Mouse (Mus musculus) stomach, embryonic 14.5 days (tissue): ENCODE results near the gene Gm17018. TPM values are rescaled to one million over a fixed set of nuclear protein-coding genes. Genes with fewer than 3 reads are reported as not detected.

Experiments
- ATAC-seq: fragments of 200-750 bp; cut with Nextera tagmentation; 2 replicates; pipeline ENCODE4 v1.8.0; 2017; ENCODE audit warnings: low read depth, moderate TSS enrichment; ENCODE audit not compliant: insufficient number of reproducible peaks, insufficient read depth, low FRiP score
- H3K27ac ChIP-seq: fragments of 300-500 bp; sonication (generic); 2 replicates; pipeline ENCODE4 v1.5.1; 2014; ENCODE audit warnings: mild to moderate bottlenecking, low read length, moderate library complexity, mixed read lengths
- H3K27me3 ChIP-seq: fragments of 300-500 bp; sonication (generic); 2 replicates; pipeline ENCODE4 v1.6.1; 2014; ENCODE audit warnings: low read length, control low read depth, mixed read lengths; ENCODE audit not compliant: control insufficient read depth, insufficient read depth
- H3K36me3 ChIP-seq: fragments of 300-500 bp; sonication (generic); 2 replicates; pipeline ENCODE4 v1.6.1; 2014; ENCODE audit warnings: mild to moderate bottlenecking, control low read depth, low read length, moderate library complexity, mixed read lengths; ENCODE audit not compliant: control insufficient read depth, insufficient read depth
- H3K4me1 ChIP-seq: fragments of 300-500 bp; sonication (generic); 2 replicates; pipeline ENCODE4 v1.6.1; 2014; ENCODE audit warnings: low read length, control low read depth, mixed read lengths; ENCODE audit not compliant: control insufficient read depth, insufficient read depth
- H3K4me2 ChIP-seq: fragments of 300-500 bp; sonication (generic); replicated peaks from 2 replicates; pipeline ENCODE4 v1.6.1; 2014; ENCODE audit warnings: low read depth, low read length, control low read depth
- H3K4me3 ChIP-seq: fragments of 300-500 bp; sonication (generic); 2 replicates; pipeline ENCODE4 v1.5.1; 2014; ENCODE audit warnings: low read depth, low read length, control low read depth
- H3K9ac ChIP-seq: fragments of 300-500 bp; sonication (generic); replicated peaks from 2 replicates; pipeline ENCODE4 v1.6.1; 2014; ENCODE audit warnings: low read depth, mild to moderate bottlenecking, control low read depth, low read length, moderate library complexity, mixed read lengths
- H3K9me3 ChIP-seq: fragments of 300-500 bp; sonication (generic); 2 replicates; pipeline ENCODE4 v1.6.1; 2016; ENCODE audit warnings: low read depth, low read length, control low read depth; ENCODE audit not compliant: control insufficient read depth
- WGBS: fragments of 180-500 bp; shearing (Covaris S2); extraction: QIAGEN DNeasy Blood & Tissue Kit; methylation state at CpG from one replicate; pipeline ENCODE4 v1.1.7; 2014; 5-methylcytosine and 5-hydroxymethylcytosine counted together
- polyA plus RNA-seq: library from polyadenylated mRNA; unstranded; fragments of >200 nt; fragmentation: Nextera tagmentation; extraction: Ambion mirVana; gene quantifications from 2 replicates; pipeline ENCODE4 v1.2.1, GENCODE M21; 2014

Gene Gm17018
- polyA plus RNA-seq, 1 experiment from 2014 or later: 45.4 TPM

DNA sequence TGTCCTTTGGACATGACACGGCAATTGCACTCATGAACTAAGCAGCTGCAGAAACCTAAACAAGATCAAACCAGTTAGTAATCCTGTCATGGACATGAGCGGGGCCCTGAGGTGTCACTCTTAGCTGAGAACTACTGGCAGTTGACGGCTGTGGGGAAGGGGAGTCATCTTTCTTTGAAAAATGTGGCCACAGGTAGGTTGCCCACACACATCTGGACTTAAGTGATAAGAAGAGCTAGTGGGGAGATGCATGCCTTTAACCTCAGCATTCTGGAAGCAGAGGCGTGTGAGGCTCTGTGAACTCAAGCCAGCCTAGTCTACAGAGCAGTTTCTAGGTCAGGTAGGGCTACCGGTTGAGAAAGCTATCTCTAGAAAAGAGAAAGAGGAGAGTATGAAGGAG, 42.2 kb downstream of the Gm17018 start:
- no peak overlapping the region for H3K27ac ChIP-seq
- no peak for ATAC-seq
- no peaks in the 10 kb centered on the region for H3K4me1 ChIP-seq
- WGBS: 65% methylated on average over 5 of the region's 5 CpGs
- H3K4me3 ChIP-seq: no peak overlapping the region
- no peak overlapping the region for H3K9ac ChIP-seq
- H3K4me2 ChIP-seq: no peak overlapping the region
- H3K9me3 ChIP-seq: no peaks in the 10 kb centered on the region
- no peaks in the 10 kb centered on the region for H3K36me3 ChIP-seq
- no peaks in the 10 kb centered on the region for H3K27me3 ChIP-seq

DNA sequence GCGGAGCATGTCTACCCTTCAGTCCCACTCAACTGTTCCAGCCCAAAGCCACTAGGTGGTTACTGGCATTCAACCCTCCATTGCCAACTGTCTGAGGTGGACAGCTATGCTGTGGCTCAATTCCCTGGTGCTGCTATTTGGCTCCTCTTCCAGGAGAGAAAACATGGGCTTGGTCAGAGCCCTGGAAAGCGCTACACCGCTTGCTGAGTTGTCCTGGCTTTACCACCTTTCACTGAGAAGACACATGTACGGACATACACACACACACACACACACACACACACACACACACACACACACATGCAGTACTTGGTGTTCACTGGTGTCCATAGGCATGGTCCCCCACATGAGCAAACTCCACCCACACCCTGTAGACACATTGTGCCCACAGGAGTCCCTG, 46.3 kb downstream of the Gm17018 start:
- 88% methylated on average over 4 of the region's 4 CpGs for WGBS
- H3K9ac ChIP-seq: no peak overlapping the region
- no peak for ATAC-seq

DNA sequence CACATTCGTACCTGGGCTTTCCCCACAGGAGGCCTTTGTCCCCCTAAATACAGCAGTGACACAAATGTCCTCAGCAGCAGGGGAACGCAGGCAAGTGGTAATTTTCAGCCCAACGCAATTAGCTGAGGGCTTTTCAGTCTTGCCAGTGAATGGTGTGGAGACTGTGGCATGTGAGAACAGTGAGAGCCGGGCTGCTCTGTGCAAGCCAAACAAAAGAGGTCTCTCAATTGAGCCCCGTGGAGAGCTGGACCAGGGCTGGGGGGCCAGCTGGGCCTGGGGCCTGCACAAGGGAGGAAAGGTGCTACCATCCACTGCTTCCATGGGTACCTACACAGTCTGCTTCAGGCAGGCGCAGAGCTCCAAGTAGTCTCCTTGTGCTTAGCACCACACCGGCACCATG, 47.1 kb downstream of the Gm17018 start:
- H3K4me2 ChIP-seq: no peak overlapping the region
- no peak overlapping the region for H3K27ac ChIP-seq
- ATAC-seq: no peak
- 51% methylated on average over 7 of the region's 7 CpGs for WGBS
- no peaks in the 10 kb centered on the region for H3K36me3 ChIP-seq
- H3K9me3 ChIP-seq: no peaks in the 10 kb centered on the region
- H3K4me1 ChIP-seq: no peaks in the 10 kb centered on the region
- no peaks in the 10 kb centered on the region for H3K27me3 ChIP-seq
- H3K4me3 ChIP-seq: no peak overlapping the region
- H3K9ac ChIP-seq: no peak overlapping the region

More for the DNA sequence above, 46.3 kb downstream of the Gm17018 start:
- no peak overlapping the region for H3K4me3 ChIP-seq
- H3K9me3 ChIP-seq: no peaks in the 10 kb centered on the region
- H3K27me3 ChIP-seq: no peaks in the 10 kb centered on the region
- no peak overlapping the region for H3K27ac ChIP-seq
- H3K36me3 ChIP-seq: no peaks in the 10 kb centered on the region
- no peak overlapping the region for H3K4me2 ChIP-seq
- H3K4me1 ChIP-seq: no peaks in the 10 kb centered on the region

DNA sequence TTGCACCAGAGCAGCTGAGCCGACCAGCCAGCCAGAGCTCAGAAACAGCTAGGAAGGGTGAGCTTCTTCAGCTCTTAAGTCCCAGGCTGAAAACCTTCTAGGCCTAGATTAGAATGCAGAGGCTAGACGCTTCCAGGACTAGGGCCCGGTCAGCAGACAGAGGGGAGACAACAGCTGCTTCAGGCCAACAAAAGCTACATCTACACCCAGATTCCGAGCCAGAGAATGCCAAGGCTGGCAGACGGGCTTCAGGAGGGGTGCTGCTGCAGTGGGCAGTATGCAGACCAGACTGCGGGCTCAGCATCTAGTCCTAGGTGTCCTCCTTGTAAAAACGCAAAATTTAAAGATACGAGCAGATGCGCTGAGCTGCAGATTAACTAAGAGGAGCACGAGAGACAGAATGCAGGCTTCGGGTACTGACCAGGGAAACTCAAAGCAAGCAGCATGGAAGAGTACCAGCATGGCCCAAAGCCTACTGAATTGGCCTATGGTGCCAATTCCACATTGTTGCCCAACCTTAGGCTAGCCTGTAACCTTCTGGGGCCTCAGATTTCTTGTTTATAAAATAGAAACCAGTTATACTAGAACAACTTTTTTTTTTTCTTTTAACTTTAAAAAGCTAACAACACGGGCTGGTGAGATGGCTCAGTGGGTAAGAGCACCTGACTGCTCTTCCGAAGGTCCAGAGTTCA, 48.4 kb downstream of the Gm17018 start:
- Histone ChIP-seq H3K9me3 (no peaks in the 10 kb centered on the region), H3K27ac (no peak overlapping the region), H3K27me3 (no peaks in the 10 kb centered on the region), H3K4me3 (no peak overlapping the region), H3K4me2 (no peak overlapping the region), H3K36me3 (no peaks in the 10 kb centered on the region), H3K9ac (no peak overlapping the region), H3K4me1 (no peaks in the 10 kb centered on the region)
- ATAC-seq: no peak
- 89% methylated on average over 13 of the region's 13 CpGs for WGBS

DNA sequence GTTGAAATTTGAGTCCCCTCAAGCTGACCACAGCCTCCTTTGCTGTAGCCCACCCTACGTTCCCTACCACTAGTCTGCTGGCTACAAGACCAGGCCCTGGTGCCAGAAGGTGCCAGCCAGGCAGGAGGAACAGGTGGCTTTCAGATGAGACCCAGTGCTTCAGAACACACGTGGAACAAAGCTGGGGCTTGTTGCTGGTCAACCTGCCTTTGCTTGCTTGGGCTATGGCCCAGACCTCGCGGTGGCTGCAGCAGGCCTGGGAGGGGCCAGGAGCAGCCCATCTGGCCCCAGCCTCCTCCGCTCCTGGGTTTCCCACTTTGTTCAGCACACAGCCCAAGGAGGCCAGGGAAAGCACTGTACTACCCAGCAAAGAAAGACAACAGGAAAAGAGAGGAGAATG, 50.4 kb downstream of the Gm17018 start:
- H3K4me2 ChIP-seq: no peak overlapping the region
- no peak overlapping the region for H3K4me3 ChIP-seq
- H3K27ac ChIP-seq: no peak overlapping the region
- H3K27me3 ChIP-seq: no peaks in the 10 kb centered on the region
- no peak overlapping the region for H3K9ac ChIP-seq
- no peaks in the 10 kb centered on the region for H3K9me3 ChIP-seq
- no peak for ATAC-seq
- WGBS: 75% methylated on average over 5 of the region's 5 CpGs
- H3K4me1 ChIP-seq: peaks cover 8% of the 10 kb centered on the region; the same call in 1 of the 2 replicates
- no peaks in the 10 kb centered on the region for H3K36me3 ChIP-seq

DNA sequence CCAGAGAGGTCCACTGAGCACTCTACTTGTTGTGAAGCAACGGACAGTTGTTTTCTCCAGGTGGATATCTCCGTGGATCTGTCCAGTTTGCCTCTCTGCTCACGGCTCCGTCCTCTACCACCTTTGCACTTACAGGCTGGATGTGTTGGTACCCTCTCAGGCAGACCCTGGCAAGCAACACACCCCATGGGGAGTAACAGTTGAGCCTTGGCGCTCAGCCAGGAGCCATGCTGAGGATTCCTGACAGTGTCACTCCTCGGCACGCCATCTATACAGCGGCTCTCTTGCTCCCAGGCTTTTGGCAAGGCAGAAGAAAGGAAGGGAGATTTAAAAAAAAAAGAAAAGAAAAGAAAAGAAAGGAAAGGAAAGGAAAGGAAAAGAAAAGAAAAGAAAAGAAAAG, 54.0 kb downstream of the Gm17018 start:
- no peak overlapping the region for H3K4me3 ChIP-seq
- no peak for ATAC-seq
- no peaks in the 10 kb centered on the region for H3K36me3 ChIP-seq
- WGBS: 81% methylated on average over 8 of the region's 8 CpGs
- peaks cover 13% of the 10 kb centered on the region; the same call in 1 of the 2 replicates for H3K4me1 ChIP-seq
- no peaks in the 10 kb centered on the region for H3K27me3 ChIP-seq
- no peaks in the 10 kb centered on the region for H3K9me3 ChIP-seq
- H3K9ac ChIP-seq: no peak overlapping the region
- no peak overlapping the region for H3K4me2 ChIP-seq
- no peak overlapping the region for H3K27ac ChIP-seq

DNA sequence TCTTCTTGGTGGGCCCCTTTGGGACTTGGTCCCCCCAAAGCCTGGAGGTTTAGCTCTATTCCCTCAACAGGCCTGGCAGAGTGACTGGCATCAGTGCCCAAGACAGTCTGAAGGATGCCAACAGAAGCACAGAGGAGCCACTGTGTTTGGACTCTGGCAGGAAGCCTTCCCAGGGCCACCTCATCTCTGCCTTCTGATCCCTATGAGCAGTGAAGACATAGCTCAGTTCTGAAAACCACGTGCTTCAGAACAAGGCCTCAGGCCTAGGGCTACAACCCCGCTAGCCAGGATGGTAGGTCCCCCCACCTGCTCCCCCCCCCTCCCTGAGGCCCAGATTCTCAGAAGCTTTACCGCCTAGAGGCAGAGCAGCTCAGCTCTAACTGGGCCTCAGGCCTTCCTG, 54.5 kb downstream of the Gm17018 start:
- 95% methylated on average over 3 of the region's 3 CpGs for WGBS
- Histone ChIP-seq H3K4me3 (no peak overlapping the region), H3K9me3 (no peaks in the 10 kb centered on the region), H3K4me2 (no peak overlapping the region), H3K4me1 (peaks cover 13% of the 10 kb centered on the region; the same call in 1 of the 2 replicates), H3K27me3 (no peaks in the 10 kb centered on the region), H3K36me3 (no peaks in the 10 kb centered on the region), H3K27ac (no peak overlapping the region), H3K9ac (0 out of 2 replicates have a peak overlapping the region, but pooled peaks have one; percentile 3)
- ATAC-seq: no peak

DNA sequence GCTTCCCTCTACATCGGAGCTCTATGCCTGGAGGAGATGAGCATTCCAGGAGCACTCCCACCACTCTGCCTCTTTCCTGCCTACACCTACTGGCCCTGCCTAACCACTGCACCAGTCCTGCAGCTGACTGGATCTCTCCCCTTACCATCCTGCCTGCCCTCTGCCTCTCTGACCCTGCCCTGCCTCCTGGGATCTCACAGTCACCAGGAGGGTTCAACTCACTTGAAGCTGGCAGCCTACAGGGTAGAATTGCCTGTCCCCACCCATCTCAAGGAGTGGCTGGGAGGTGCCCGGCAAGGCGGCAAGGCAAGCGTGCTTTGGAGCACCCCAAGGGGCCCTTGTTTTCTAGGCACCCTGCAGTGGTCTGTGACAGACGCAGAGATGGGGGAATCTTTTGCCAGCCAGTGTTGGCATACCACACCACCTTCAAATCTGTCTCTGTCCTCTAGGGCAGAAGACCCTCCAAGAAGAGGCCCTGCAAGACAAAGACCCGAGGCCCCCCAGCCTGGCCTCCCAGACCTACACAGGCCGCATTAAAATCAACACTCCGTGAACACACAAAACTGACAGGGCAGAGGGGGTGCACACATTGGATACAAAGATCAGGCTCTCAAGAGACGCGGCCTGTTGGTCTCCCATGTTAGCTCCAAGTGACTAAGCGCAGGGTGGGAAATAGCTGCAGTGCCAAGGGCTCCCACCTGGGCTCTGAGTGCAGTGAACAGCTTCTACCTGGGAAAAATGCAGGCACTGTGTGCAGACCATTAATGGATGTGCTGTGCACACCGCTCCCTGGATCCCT, 55.2 kb downstream of the Gm17018 start:
- 0 out of 2 replicates have a peak, but pooled peaks have one; percentile 30 for ATAC-seq
- Histone ChIP-seq H3K9ac (0 out of 2 replicates have a peak overlapping the region, but pooled peaks have one; percentile 3), H3K4me2 (no peak overlapping the region), H3K27ac (no peak overlapping the region), H3K4me1 (peaks cover 13% of the 10 kb centered on the region; the same call in 1 of the 2 replicates), H3K36me3 (no peaks in the 10 kb centered on the region), H3K9me3 (no peaks in the 10 kb centered on the region), H3K27me3 (no peaks in the 10 kb centered on the region), H3K4me3 (no peak overlapping the region)
- WGBS: 62% methylated on average over 12 of the region's 12 CpGs
